Mouse (Mus musculus) liver, postnatal 0 days (tissue): ENCODE measurements at regions not wholly inside any gene's neighbourhood (a gene's known extent, or its start where the extent isn't known, plus 50 kb on each side); places are given as distances from the start of the nearest gene placed in this dataset.

ENCODE experiments used
- ATAC-seq: fragments of 200-750 bp; cut with Nextera tagmentation; 2 replicates; pipeline ENCODE4 v1.8.0; 2017; ENCODE audit warnings: mild to moderate bottlenecking, moderate library complexity
- DNase-seq: peaks from one replicate; pipeline ENCODE4 v3.0.0-alpha.2; 2016
- H3K27ac ChIP-seq: fragments of 300-500 bp; sonication (generic); 2 replicates; pipeline ENCODE4 v1.5.1; 2014; ENCODE audit warnings: antibody characterized with exemption, moderate library complexity, mild to moderate bottlenecking, low read depth
- H3K27me3 ChIP-seq: fragments of 300-500 bp; sonication (generic); 2 replicates; pipeline ENCODE4 v1.6.1; 2014; ENCODE audit warnings: low read length, control low read depth, mixed read lengths; ENCODE audit not compliant: insufficient read depth
- H3K36me3 ChIP-seq: fragments of 300-500 bp; sonication (generic); replicated peaks from 2 replicates; pipeline ENCODE4 v1.6.1; 2014; ENCODE audit warnings: mild to moderate bottlenecking, control low read depth, low read length, moderate library complexity, mixed read lengths; ENCODE audit not compliant: insufficient read depth
- H3K4me1 ChIP-seq: fragments of 300-500 bp; sonication (generic); 2 replicates; pipeline ENCODE4 v1.6.1; 2014; ENCODE audit warnings: antibody characterized with exemption, mild to moderate bottlenecking, control low read depth; ENCODE audit not compliant: insufficient read depth
- H3K4me2 ChIP-seq: fragments of 300-500 bp; sonication (generic); 2 replicates; pipeline ENCODE4 v1.6.1; 2014; ENCODE audit warnings: low read depth, mild to moderate bottlenecking, low read length, moderate library complexity, mixed read lengths
- H3K4me3 ChIP-seq: fragments of 300-500 bp; sonication (generic); 2 replicates; pipeline ENCODE4 v1.5.1; 2014; ENCODE audit warnings: low read depth, low read length
- H3K9ac ChIP-seq: fragments of 300-500 bp; sonication (generic); replicated peaks from 2 replicates; pipeline ENCODE4 v1.6.1; 2014; ENCODE audit warnings: mild to moderate bottlenecking, moderate library complexity
- H3K9me3 ChIP-seq: fragments of 300-500 bp; sonication (generic); 2 replicates; pipeline ENCODE4 v1.6.1; 2016; ENCODE audit warnings: mild to moderate bottlenecking, control low read depth, low read length, mixed read lengths
- CTCF ChIP-seq: sonication (generic); IDR thresholded peaks from 2 replicates; pipeline ENCODE4 v1.5.1; 2016; ENCODE audit warnings: antibody characterized with exemption, low read depth
- EP300 ChIP-seq: IDR thresholded peaks from 2 replicates; pipeline ENCODE4 v1.6.1; 2016; ENCODE audit warnings: antibody characterized with exemption, low read depth, mild to moderate bottlenecking
- WGBS: fragments of 180-500 bp; shearing (Covaris S2); extraction: QIAGEN DNeasy Blood & Tissue Kit; methylation state at CpG from one replicate; pipeline ENCODE4 v1.1.7; 2014; ENCODE audit not compliant: insufficient replicate concordance; 5-methylcytosine and 5-hydroxymethylcytosine counted together

DNA sequence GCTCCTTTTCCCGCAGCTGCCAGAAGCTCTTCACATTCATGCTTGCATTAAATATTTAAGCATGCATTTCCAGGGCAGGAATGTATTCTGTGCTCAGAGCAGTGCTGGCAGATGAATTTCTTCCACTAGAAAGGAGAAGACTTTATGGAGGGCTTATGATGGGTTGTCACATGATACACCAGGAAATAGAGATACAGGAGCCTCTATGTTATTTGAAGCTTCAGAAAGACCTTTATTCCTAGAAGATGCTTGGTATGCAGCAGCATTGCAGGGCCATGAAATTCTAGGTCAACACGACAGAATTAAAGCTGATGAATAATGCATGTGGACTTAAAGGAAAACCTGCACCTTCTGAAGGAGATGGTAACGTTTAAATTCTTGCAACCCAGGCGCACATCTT, 212.1 kb downstream of the Adgrg6 start:
- Histone ChIP-seq H3K36me3 (no peaks in the 10 kb centered on the region), H3K9ac (no peak overlapping the region), H3K4me2 (no peak overlapping the region), H3K27ac (no peak overlapping the region), H3K27me3 (no peaks in the 10 kb centered on the region), H3K4me1 (no peaks in the 10 kb centered on the region), H3K4me3 (no peak overlapping the region), H3K9me3 (no peaks in the 10 kb centered on the region)
- TF ChIP-seq EP300 (no peak), CTCF (no peak)
- no peak for DNase-seq
- no peak for ATAC-seq
- WGBS = 71% methylated on average over 4 of the region's 4 CpGs

DNA sequence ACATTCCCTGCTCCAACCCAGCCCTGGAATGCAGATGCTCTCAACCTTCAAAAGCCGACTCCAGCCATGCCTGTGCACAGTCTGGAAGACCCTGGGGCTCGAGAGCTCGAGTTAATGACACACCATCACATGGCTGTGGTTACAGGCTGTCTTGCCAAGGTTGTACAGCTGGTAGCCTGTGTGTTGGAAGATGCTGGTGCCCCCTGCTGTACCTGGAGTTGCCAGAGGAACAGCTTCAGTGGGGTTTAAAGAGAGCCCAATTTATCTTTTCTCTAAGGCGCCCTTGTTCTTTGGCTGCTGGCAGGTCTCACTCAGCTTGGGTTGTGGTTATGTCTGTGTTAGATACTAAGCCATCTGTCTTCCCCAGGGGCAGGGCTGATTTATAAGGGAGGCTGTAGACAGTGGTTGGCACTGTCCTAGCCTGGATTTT, 212.8 kb downstream of the Adgrg6 start:
- no peak overlapping the region for H3K4me2 ChIP-seq
- no peak for ATAC-seq
- H3K9me3 ChIP-seq = no peaks in the 10 kb centered on the region
- H3K36me3 ChIP-seq = no peaks in the 10 kb centered on the region
- no peak for DNase-seq
- H3K4me3 ChIP-seq = no peak overlapping the region
- H3K9ac ChIP-seq = no peak overlapping the region
- no peaks in the 10 kb centered on the region for H3K27me3 ChIP-seq
- no peaks in the 10 kb centered on the region for H3K4me1 ChIP-seq
- H3K27ac ChIP-seq = no peak overlapping the region
- no peak for TF ChIP-seq EP300
- TF ChIP-seq CTCF = no peak
- 54% methylated on average over 4 of the region's 4 CpGs for WGBS

DNA sequence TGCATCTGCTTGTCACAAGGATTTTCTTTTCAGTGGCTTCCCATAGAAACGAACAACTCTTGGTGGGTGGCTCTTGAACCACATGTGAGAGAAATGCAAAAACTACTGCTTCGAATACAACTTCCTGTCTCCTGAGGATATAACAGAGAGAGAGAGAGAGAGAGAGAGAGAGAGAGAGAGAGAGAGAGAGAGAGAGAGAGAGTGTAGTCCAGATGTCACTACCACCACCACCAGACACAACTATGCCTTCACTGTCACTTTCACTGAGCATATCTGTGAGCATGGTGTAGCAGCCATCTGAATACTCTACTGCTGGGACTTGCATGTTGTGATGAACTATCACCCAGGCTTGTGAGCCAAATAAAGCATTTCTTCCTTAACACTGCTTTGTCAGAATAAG, 216.6 kb downstream of the Adgrg6 start:
- ATAC-seq (no peak), DNase-seq (no peak)
- TF ChIP-seq CTCF (no peak), EP300 (no peak)
- Histone ChIP-seq H3K4me1 (no peaks in the 10 kb centered on the region), H3K27me3 (no peaks in the 10 kb centered on the region), H3K36me3 (no peaks in the 10 kb centered on the region), H3K4me2 (no peak overlapping the region), H3K9ac (no peak overlapping the region), H3K27ac (no peak overlapping the region), H3K4me3 (no peak overlapping the region), H3K9me3 (no peaks in the 10 kb centered on the region)
- whole genome bisulfite sequencing = 51% methylated on average over 2 of the region's 2 CpGs

DNA sequence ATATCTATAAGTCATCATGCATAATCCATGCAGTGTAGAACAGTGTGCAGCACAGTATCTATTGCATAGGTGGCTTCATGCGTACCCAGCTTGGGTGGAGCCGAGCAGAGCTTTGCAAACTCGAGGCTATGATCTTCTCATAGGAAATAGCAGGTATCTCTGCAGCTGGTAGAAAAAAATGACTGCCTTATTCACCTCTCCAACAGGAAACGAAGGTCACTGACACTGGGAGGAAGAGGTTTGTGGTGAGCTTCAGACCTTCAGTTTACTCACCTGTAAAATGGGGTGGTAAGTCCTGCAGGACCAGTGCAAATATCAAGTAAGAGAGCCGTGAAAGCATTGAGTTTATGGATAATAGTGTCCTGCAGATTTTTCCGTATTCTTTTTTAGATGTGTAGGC, 219.2 kb downstream of the Adgrg6 start:
- no peak for DNase-seq
- Histone ChIP-seq H3K27ac (no peak overlapping the region), H3K4me1 (no peaks in the 10 kb centered on the region), H3K9me3 (no peaks in the 10 kb centered on the region), H3K27me3 (no peaks in the 10 kb centered on the region), H3K36me3 (no peaks in the 10 kb centered on the region), H3K4me3 (no peak overlapping the region), H3K9ac (no peak overlapping the region), H3K4me2 (no peak overlapping the region)
- WGBS = 76% methylated on average over 6 of the region's 6 CpGs
- no peak for ATAC-seq
- no peak for TF ChIP-seq CTCF
- no peak for TF ChIP-seq EP300

DNA sequence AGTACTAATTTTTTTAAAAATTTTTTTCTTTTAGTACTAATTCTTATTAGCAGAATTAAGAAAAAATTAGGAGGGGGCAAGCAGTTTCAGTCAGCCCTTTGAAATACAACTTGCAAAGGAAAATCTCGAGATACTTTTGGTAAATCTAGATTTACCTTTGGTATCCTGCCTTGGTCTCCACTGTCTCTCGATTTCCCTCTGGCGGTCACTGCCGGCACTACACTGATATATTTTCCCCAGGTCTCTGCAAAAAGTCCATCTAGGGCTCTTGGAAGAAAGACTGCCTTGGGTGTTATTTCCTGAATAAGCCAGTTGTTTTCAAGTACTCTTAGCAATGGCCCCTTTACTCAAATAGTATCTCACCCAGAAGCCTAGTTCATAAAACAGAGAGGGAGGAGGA, 224.0 kb downstream of the Adgrg6 start:
- WGBS = 1% methylated on average over 4 of the region's 4 CpGs
- peak; percentile 82 for TF ChIP-seq CTCF
- no peak for TF ChIP-seq EP300
- Histone ChIP-seq H3K27ac (no peak overlapping the region), H3K27me3 (no peaks in the 10 kb centered on the region), H3K4me2 (no peak overlapping the region), H3K4me1 (no peaks in the 10 kb centered on the region), H3K9me3 (no peaks in the 10 kb centered on the region), H3K9ac (no peak overlapping the region), H3K36me3 (no peaks in the 10 kb centered on the region), H3K4me3 (no peak overlapping the region)
- DNase-seq = peak; percentile 69
- no peak for ATAC-seq

DNA sequence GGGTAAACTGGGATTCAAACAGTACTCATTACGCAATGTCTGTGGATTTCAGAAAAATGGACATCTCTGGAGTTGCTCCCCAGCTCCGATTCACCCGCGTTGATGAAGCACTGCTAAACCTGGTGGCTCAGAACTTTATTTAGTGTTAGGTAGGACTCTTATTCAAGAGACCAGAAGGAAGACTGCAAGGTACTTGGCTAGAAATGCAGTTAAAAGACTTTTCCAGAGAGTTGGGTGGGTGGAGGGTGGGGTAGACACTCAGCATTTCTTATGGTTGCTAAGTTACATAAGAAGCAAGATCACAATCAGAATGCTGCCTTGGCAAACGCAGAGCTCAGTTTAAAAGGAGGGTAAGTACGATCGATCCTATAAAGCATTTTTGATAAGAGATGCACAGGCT, 230.2 kb downstream of the Adgrg6 start:
- Histone ChIP-seq H3K27me3 (no peaks in the 10 kb centered on the region), H3K9me3 (no peaks in the 10 kb centered on the region), H3K27ac (no peak overlapping the region), H3K4me2 (no peak overlapping the region), H3K36me3 (no peaks in the 10 kb centered on the region), H3K4me1 (no peaks in the 10 kb centered on the region), H3K4me3 (no peak overlapping the region), H3K9ac (no peak overlapping the region)
- DNase-seq (no peak), ATAC-seq (no peak)
- TF ChIP-seq CTCF = no peak
- WGBS = 76% methylated on average over 7 of the region's 7 CpGs

DNA sequence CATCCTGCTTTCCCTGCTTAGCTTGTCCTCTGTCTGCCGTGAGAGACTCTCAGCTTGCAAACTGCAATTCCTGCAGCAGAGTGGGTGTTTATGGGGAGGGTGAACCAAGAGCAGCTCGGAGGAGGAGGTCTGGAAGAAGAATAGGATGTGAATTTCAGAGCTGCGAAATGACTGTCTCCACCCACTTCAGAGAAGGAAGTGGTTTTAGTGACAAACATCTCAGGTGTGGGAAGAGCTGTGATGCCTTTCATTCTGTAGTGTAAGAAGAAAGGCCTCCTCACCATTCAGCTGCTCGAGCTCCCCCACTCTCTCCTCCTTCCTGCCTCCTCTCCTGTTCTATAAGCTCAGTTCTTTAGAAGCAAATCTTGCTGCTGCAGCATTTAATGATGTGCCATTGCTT, 230.9 kb downstream of the Adgrg6 start:
- 32% methylated on average over 4 of the region's 4 CpGs for WGBS
- Histone ChIP-seq H3K27me3 (no peaks in the 10 kb centered on the region), H3K4me2 (no peak overlapping the region), H3K4me3 (no peak overlapping the region), H3K4me1 (no peaks in the 10 kb centered on the region), H3K27ac (no peak overlapping the region), H3K9me3 (no peaks in the 10 kb centered on the region), H3K36me3 (no peaks in the 10 kb centered on the region), H3K9ac (no peak overlapping the region)
- TF ChIP-seq CTCF (no peak), EP300 (no peak)
- ATAC-seq (no peak), DNase-seq (no peak)
